Mouse (Mus musculus): Measurements from ENCODE around the gene Gm20888.
"Not testable (repeated sequence)": the region's sequence is repeated elsewhere in the genome, so short reads cannot be mapped to it uniquely, and the experiment has no call there.

Gene Gm20888

GRCm38 (mm10) chrY:70441582-70441981, at the start of gene Gm20888:
TSS of gene Gm20888 (plus strand) at chrY:70441882.
- not testable (repeated sequence) for DNase-seq
